Mouse (Mus musculus): ENCODE data around the gene Fancl.

Gene Fancl

DNA sequence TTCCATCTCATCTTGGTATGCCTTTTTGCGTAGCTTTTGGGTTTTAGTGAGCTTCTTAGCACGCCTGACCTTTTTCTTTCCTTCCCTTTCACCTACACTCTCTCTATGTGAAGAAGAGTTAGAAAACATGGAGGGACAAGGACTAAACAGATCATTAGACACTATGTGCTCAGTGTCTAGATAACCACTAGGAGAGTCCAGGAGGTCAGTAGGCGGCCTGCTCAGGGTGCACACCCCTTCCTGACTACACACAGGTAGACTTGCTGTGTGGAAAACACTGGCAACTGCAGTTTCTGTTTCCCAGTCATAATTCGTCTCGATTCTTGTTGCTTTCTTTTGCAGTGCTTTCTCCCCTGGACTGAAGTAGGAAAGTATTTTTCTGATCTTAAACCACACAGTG, 110.0 kb downstream of the Fancl start:
- no peak for DNase-seq

DNA sequence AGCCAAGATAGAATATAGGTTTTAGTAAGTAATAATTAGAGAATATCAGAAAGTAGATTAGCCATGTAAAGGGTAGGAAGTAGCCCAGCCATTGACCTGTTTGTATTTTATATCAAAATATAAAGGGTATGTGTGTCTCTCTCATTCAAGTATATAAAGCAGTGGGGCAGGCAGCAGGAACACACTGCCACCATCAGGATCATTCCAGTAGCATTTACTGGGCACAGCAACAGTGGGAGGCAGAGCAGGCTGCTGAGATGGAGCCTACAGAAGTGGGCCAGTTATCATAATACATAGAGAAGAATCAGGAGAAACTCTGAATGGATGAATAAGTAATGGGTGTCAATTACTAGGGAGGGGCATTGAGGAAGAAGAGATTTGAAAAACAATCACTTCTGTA, 127.7 kb downstream of the Fancl start:
- DNase-seq = no peak

DNA sequence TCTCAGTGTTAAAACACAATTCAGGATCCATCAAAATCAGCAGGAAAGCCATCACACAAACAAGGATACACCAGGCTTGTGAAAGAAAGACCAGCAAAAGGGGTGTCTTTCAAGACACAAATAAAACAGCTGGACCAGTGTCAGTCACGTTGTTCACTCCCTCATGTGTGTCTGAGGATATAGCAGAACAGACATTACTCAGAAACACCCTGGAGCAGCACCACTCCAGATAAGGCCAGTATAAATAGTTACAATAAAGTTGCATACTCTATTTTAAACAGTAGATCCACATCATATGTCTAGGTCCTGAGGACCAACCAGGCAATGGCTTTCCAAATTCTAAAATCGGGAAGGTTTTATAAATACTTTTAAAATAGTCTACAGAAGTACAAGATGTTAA, 130.2 kb downstream of the Fancl start:
- DNase-seq = no peak

DNA sequence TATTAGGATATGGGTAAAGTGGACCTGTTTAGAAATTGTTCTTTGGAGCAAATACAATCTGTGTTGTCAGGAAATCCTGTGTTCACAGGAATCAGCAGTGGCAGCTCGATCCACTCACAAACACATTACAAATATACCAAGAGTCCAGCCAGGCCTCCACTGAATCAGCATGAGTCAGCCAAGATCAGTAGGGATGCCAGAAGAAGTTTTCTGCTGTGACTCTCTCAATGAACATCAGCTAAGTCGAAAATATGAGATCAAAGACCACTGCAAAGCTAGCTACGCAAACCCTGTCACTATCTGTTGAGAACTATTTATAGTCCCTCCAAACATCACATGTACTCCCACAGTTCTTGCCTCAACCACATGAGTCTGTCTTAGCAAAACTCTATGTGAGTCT, 133.1 kb downstream of the Fancl start:
- no peak for DNase-seq

All from kidney, adult 18-20 months (tissue).